In the genomic region with DNA sequence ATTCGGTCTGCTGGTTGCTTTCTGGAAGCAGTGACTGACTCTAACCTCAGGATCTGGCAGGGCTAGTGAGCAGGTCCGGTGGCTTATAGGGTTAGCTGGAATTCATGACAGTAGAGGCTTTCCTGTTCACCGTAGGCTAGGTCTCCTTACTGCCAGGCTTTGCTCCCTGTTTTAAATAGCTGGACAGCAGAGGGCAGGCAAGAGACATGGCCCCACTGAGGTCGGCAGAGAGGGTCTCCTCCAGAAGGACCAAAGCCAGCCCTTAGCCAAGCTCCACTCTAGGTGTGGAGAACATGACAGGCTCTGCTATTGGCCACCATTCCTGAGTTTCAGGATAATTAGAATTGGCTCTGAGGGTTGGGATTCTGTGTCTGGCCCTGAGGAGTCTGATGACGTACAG, we compare ENCODE assay signal across 10 mouse cellular contexts.
A peak's percentile ranks its signal among the peaks of the same experiment; 100 is the strongest.
DNase-seq lines count a peak whose midpoint lies in the region; ATAC-seq and TF ChIP-seq lines count a peak whose summit lies in the region.
"Had no signal": no experiment of that assay in that cellular context is flagged by ENCODE, and none has a peak within 500 bp of the region (broad histone marks: within the 10 kb centered on the region; RNA-seq: fewer than 3 reads in every experiment).

No protein-coding gene starts in this region.

- ATAC-seq in forebrain, embryonic 16.5 days, result no peak
- ATAC-seq in forebrain, embryonic 15.5 days (replicated peaks), result no peak; the same call in 1 of the 2 replicates
- ATAC-seq: CD4-positive, CD25-positive, alpha-beta regulatory T cell, adult 4 months had no signal

- no peak overlapping the region for H3K27ac ChIP-seq in left cerebral cortex, adult 2 months
- H3K27ac ChIP-seq in forebrain, embryonic 16.5 days (ENCODE audit: low read length), result no peak overlapping the region
- no peak overlapping the region for H3K27ac ChIP-seq in forebrain, embryonic 15.5 days (replicated peaks)

- H3K4me2 ChIP-seq in forebrain, embryonic 16.5 days (ENCODE audit: low read length), result no peak overlapping the region
- no peak overlapping the region for H3K4me2 ChIP-seq in forebrain, embryonic 15.5 days (replicated peaks)

- TF ChIP-seq CTCF in left cerebral cortex, adult 2 months (IDR thresholded peaks at IDR 0.05), result peak; percentile 43
- peak; percentile 36 for TF ChIP-seq CTCF in E14TG2a.4 (conservative IDR thresholded peaks at IDR 0.05; ENCODE audit: low read length)
- TF ChIP-seq CTCF in brain, embryonic 14.5 days (IDR thresholded peaks at IDR 0.05; ENCODE audit: borderline replicate concordance, extremely low read depth, insufficient read depth, insufficient read length), result peak; percentile 43; the same call in 1 of the 2 replicates

- H3K9me3 ChIP-seq in E14TG2a.4 (ENCODE audit: low read length), result no peaks in the 10 kb centered on the region
- no peaks in the 10 kb centered on the region for H3K9me3 ChIP-seq in forebrain, embryonic 16.5 days (ENCODE audit: control insufficient read depth, low read length)
- H3K9me3 ChIP-seq in forebrain, embryonic 15.5 days, result no peaks in the 10 kb centered on the region

- H3K9ac ChIP-seq in forebrain, embryonic 16.5 days (replicated peaks; ENCODE audit: low read depth, low read length), result no peak overlapping the region
- H3K9ac ChIP-seq in forebrain, embryonic 15.5 days (replicated peaks), result no peak overlapping the region

- no peak overlapping the region for H3K4me3 ChIP-seq in left cerebral cortex, adult 2 months
- no peak overlapping the region for H3K4me3 ChIP-seq in E14TG2a.4 (replicated peaks; ENCODE audit: low read length)
- H3K4me3 ChIP-seq in forebrain, embryonic 16.5 days (replicated peaks; ENCODE audit: low read length), result no peak overlapping the region
- no peak overlapping the region for H3K4me3 ChIP-seq in forebrain, embryonic 15.5 days

- intact Hi-C loops in heart, postnatal 10 days (cut with DNase I), result no loop called here
- intact Hi-C loops in left cerebral cortex, adult 2 months (cut with DNase I), result no loop called here
- intact Hi-C loops in left cerebral cortex, postnatal 10 days (cut with DNase I), result no loop called here

- WGBS in forebrain, embryonic 16.5 days, result 73% methylated on average over 5 of the region's 5 CpGs
- 71% methylated on average over 5 of the region's 5 CpGs for WGBS in forebrain, embryonic 15.5 days

- peak; percentile 36 for DNase-seq in heart, postnatal 4 days
- no peak for DNase-seq in heart, postnatal 10 days
- DNase-seq in left cerebral cortex, adult 2 months (ENCODE audit: extremely low spot score in 1 of 2, low spot score in 2 of 2), result no peak
- DNase-seq in left cerebral cortex, postnatal 10 days (ENCODE audit: extremely low spot score in 1 of 2, low spot score in 2 of 2), result no peak
- DNase-seq in brain, embryonic 14.5 days (ENCODE audit: low read depth), result no peak
- DNase-seq: heart, postnatal 36 days had no signal

- H3K36me3 ChIP-seq in E14TG2a.4 (ENCODE audit: insufficient read depth, low read length), result no peaks in the 10 kb centered on the region
- no peaks in the 10 kb centered on the region for H3K36me3 ChIP-seq in forebrain, embryonic 16.5 days (ENCODE audit: control insufficient read depth, insufficient read depth)
- H3K36me3 ChIP-seq in forebrain, embryonic 15.5 days, result no peaks in the 10 kb centered on the region

- no peak for TF ChIP-seq POLR2A in brain, embryonic 14.5 days (IDR thresholded peaks at IDR 0.05; ENCODE audit: borderline replicate concordance, extremely low read depth, insufficient read depth, insufficient read length, poor library complexity, severe bottlenecking)

- H3K27me3 ChIP-seq in E14TG2a.4 (ENCODE audit: insufficient read depth, low read length), result peaks cover 3% of the 10 kb centered on the region; the same call in 1 of the 2 replicates
- H3K27me3 ChIP-seq in forebrain, embryonic 16.5 days (replicated peaks; ENCODE audit: control insufficient read depth, insufficient read depth, low read length), result no peaks in the 10 kb centered on the region
- no peaks in the 10 kb centered on the region for H3K27me3 ChIP-seq in forebrain, embryonic 15.5 days

- H3K4me1 ChIP-seq in E14TG2a.4 (replicated peaks; ENCODE audit: low read depth, low read length), result peaks cover 10% of the 10 kb centered on the region
- H3K4me1 ChIP-seq in forebrain, embryonic 16.5 days (replicated peaks; ENCODE audit: control insufficient read depth, insufficient read depth, low read length), result peaks cover 2% of the 10 kb centered on the region; the same call in 1 of the 2 replicates
- no peaks in the 10 kb centered on the region; the same call in 1 of the 2 replicates for H3K4me1 ChIP-seq in forebrain, embryonic 15.5 days
